Mouse (Mus musculus): ENCODE results near the gene Recql5. TPM values are rescaled to one million over a fixed set of nuclear protein-coding genes. Genes with fewer than 3 reads are reported as not detected.

Gene Recql5
- 30.4 and 34.6 TPM in 2 replicates for polyA plus RNA-seq (2016; fragmentation: Nextera tagmentation; extraction: Ambion mirVana)

DNA sequence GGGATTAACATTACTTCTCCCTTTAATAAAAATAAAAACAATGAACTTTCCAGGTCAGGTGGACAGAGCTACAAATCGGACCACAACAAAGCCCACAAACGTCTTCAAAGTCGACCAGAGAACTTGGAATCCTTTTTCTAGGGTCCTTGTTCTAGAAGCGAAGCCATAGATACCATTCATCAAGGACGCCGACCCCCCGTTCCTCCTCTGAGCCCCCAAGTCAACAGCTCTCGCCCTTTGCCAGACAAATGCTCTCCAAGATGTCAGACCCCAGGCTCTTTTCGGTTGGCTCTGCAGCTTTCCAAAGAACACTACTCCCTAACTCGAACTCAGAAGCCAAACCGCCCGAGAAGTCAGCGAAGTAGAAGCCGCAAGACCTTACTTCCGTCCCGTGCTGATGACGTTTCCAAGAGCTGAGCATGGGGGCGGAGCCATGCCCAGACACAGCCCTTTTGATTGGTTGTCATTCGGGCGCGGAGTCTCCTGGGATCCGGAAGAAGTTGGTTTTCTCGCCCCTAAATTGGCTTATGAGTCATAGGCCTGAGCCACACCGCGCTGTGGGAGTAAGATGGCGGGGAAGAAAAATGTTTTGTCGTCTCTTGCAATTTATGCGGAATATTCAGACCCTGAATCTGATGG lies at the start of gene Recql5, which contains the start of gene Sap30bp:
Gene Recql5, minus strand, starts transcription at position 370 of the 639 bp plus-strand sequence.
Gene Sap30bp, plus strand, starts transcription at position 175 of the 639 bp plus-strand sequence.
- Histone ChIP-seq H3K36me3 (peaks cover 48% of the 10 kb centered on the region), H3K27ac (peak within 1 kb of the TSS; percentile 80), H3K27me3 (ENCODE audit: low read depth, poor library complexity, severe bottlenecking) (no peaks in the 10 kb centered on the region), H3K9me3 (replicated peaks) (no peaks in the 10 kb centered on the region), H3K4me3 (peak within 1 kb of the TSS; percentile 73), H3K4me1 (peaks cover 20% of the 10 kb centered on the region)
- peak; percentile 98 for DNase-seq (ENCODE audit: low spot score)
- WGBS, result under 1% methylated on average over 28 of the region's 28 CpGs

DNA sequence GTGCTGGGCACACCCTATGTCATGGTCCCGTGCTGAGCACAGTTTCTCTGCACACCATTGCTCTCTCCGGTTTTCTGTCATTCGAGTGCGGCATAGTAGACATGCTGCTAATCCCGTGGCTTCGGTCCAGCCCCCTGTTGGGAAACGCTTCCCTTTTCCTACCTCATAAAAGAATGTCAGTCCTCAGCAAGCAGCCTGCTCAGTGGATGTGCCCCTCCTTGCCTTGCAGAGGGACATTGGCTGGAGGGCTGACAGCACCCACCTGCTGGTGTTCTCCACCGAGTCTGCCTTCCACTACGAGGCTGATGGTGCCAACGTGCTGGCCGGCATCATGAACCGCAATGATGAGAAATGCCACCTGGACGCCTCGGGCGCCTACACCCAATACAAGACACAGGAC lies 49.2 kb upstream of the Recql5 start:
- Histone ChIP-seq H3K9me3 (replicated peaks) (no peaks in the 10 kb centered on the region), H3K36me3 (no peaks in the 10 kb centered on the region), H3K4me3 (no peak overlapping the region), H3K27ac (no peak overlapping the region), H3K27me3 (ENCODE audit: low read depth, poor library complexity, severe bottlenecking) (peaks cover 29% of the 10 kb centered on the region), H3K4me1 (no peaks in the 10 kb centered on the region; the same call in 1 of the 2 replicates)
- 94% methylated on average over 15 of the region's 15 CpGs for WGBS
- no peak for DNase-seq (ENCODE audit: low spot score)

DNA sequence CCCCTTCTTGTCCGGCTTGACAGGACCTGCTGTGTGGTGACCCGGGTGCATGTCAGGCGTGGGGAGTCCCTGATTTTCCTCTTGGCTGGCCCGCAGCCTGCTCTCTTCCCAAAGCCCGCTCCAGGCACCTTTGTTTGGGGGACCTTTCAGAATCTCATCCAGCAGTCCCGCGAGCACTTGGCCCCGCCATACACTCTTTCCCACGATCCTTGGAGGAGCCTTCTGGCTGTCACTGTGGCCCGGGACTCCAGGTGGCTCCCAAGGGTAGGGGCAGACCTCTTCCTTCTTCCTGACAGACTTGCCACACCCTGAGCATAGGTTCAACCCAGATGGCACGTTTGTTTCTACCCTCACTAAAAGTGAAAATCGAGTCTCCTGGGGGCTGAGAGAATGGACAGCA lies 42.3 kb upstream of the Recql5 start:
- no peak for DNase-seq (ENCODE audit: low spot score)
- Histone ChIP-seq H3K27ac (no peak overlapping the region), H3K27me3 (ENCODE audit: low read depth, poor library complexity, severe bottlenecking) (peaks cover 72% of the 10 kb centered on the region), H3K36me3 (no peaks in the 10 kb centered on the region), H3K4me3 (peak overlapping the region; percentile 52; the same call in 1 of the 2 replicates), H3K4me1 (peaks cover 11% of the 10 kb centered on the region), H3K9me3 (replicated peaks) (no peaks in the 10 kb centered on the region)
- 34% methylated on average over 12 of the region's 12 CpGs for WGBS

DNA sequence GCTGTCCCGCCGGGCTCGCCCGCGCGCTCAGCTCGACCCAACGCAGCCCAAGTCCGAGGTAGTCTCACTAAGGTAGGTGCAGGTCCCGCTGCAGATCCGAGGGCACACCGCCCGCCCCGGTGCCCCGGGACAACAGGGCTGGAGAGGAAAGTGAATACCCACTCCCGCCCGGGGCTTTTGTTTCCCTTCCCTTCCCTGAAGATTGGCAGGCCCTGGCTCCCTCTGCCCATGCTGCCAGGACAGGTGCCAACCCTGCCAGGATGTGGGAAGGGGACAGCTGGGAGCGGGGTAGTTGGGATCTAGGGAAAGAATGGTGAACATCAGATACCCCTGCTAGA lies 41.8 kb upstream of the Recql5 start:
- H3K36me3 ChIP-seq, result no peaks in the 10 kb centered on the region
- H3K27me3 ChIP-seq (ENCODE audit: low read depth, poor library complexity, severe bottlenecking), result peaks cover 72% of the 10 kb centered on the region
- H3K4me1 ChIP-seq, result peaks cover 12% of the 10 kb centered on the region
- DNase-seq (ENCODE audit: low spot score), result no peak
- 5% methylated on average over 18 of the region's 18 CpGs for WGBS
- H3K4me3 ChIP-seq, result peak overlapping the region; percentile 52
- H3K9me3 ChIP-seq (replicated peaks), result no peaks in the 10 kb centered on the region
- 0 out of 2 replicates have a peak overlapping the region, but pooled peaks have one; percentile 43 for H3K27ac ChIP-seq

DNA sequence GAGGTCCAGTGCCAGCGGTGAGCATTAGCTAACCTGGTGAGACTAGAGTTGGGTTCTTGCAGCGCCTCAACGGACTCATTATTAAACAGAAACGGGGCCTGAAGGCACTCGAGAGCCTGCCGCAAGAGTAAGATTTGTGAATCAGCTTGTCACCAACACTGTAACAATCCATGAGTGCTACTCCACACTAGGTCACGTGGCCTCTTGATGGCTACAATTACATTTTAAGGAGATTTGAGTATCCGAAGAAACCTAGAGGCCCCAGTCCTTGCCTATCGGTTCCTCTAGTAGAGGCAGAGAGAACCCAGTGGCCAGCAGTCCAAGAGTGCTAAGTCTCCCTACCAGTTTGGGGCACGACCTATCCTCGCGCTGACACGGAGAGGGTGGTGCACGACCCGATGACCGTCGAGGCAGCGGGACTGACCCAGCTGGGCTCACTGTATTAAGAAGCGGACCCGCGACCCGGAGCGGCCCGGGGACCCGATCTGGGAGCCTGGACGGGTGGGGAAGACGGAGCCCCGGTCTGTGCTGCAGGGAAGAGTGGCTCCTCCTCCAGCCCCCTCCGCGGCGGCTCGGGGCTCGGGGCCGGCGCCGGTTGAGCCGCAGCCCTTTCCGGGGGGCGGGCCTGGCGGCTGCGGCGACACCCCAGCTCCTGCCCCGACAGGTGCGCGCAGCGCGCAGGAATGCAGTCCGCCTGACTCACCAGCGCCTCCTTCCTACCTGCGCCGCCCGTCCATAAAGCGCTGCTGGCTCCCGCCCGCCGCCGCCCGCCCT lies 41.2 kb upstream of the Recql5 start, which contains the start of gene Itgb4:
Gene Itgb4, plus strand, starts transcription at position 401 of the 774 bp plus-strand sequence.
- peak; percentile 61 for DNase-seq (ENCODE audit: low spot score)
- Histone ChIP-seq H3K4me3 (peak within 1 kb of the TSS; percentile 52), H3K27me3 (ENCODE audit: low read depth, poor library complexity, severe bottlenecking) (peaks cover 67% of the 10 kb centered on the region), H3K4me1 (peaks cover 14% of the 10 kb centered on the region), H3K9me3 (replicated peaks) (no peaks in the 10 kb centered on the region), H3K36me3 (no peaks in the 10 kb centered on the region), H3K27ac (0 out of 2 replicates have a peak within 1 kb of the TSS, but pooled peaks have one; percentile 43)
- 10% methylated on average over 54 of the region's 58 CpGs for WGBS

DNA sequence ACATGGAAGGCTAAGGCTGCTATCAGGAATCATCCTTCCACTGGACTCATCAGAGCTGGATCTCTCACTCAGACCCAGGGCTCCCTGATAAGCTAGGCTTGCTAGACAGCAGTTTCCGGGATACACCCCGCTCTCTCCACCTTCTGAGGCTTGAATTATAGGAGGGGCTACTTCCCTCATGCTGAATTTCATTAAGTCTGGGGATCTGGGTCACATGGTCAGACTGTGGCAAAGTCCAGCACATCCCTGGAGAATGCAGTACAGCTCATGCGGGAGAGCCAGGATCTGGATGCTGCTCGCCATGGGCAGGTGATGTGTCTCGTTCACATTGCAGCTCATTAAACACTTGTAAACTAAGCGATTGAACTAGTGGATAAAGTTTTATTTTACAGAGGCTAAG lies 37.7 kb upstream of the Recql5 start:
- Histone ChIP-seq H3K4me1 (peaks cover 14% of the 10 kb centered on the region), H3K36me3 (peaks cover 14% of the 10 kb centered on the region), H3K27ac (no peak overlapping the region), H3K4me3 (no peak overlapping the region), H3K27me3 (ENCODE audit: low read depth, poor library complexity, severe bottlenecking) (peaks cover 33% of the 10 kb centered on the region), H3K9me3 (replicated peaks) (no peaks in the 10 kb centered on the region)
- WGBS, result 80% methylated on average over 6 of the region's 6 CpGs
- DNase-seq (ENCODE audit: low spot score), result no peak

DNA sequence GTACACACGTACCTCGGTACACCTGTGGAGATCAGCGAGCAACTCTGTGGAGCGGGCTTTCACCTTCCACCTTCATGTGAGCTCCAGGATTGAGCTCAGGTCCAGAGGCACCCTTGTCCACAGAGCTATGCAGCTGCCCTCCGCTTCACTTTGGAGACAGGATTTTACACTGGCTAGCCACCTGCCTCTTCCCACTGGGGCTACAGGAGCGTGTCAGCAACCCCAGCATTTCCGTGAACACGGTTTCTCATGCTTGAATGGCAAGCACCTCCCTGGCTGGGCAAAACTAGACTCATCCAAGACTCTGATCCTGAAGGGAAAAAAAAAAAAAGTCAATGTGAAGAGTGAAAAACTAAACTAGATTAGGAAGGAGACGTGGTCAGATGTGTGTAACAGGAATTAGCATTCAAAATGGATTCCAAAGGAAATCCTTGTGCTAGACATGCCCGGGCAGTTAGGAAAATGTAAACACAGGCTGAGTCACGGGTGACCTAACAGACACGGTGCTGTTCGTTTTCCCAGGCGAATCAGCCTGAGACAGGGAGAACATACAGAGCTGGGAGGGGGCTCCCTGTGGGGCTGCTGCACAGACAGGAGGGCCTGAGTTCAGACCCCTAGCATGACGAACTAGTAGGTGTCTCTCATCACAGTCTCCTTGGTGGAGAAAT lies 36.9 kb upstream of the Recql5 start:
- Histone ChIP-seq H3K36me3 (peaks cover 23% of the 10 kb centered on the region), H3K27ac (no peak overlapping the region), H3K27me3 (ENCODE audit: low read depth, poor library complexity, severe bottlenecking) (peaks cover 24% of the 10 kb centered on the region), H3K9me3 (replicated peaks) (no peaks in the 10 kb centered on the region), H3K4me1 (peaks cover 13% of the 10 kb centered on the region), H3K4me3 (no peak overlapping the region)
- DNase-seq (ENCODE audit: low spot score), result no peak
- WGBS, result 70% methylated on average over 15 of the region's 15 CpGs

DNA sequence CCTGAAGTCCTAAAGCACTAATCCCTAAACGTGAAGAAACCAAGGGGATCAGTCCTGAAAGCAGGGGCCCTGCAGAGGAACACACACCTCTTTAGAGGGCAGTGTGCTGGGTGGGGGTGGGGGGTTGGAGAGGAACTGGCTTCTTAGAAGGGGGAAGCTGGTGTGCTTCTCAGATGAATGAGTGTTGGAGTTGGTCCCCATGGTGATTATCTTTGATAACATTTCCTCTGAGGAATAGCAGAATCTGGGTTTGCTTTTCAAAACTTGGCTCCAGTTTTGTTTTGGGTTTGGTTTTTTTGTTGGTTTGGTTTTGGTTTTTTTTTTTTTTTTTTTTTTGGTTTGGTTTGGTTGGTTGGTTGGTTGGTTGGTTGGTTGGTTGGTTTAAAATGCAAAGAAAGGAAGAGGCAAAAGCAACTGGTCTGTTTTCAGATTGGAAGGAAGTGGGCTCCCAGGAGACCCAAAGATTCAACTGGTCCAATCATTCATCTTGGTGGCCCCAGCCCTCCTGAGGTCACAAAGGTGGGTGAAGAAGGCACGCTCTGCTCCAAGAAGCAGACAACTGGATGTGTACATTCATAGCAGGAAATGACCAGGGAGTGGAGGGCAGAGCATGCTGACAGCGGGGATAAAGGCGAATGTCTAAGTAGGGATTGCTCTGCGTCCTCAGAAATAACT lies 35.6 kb upstream of the Recql5 start:
- WGBS, result 72% methylated on average over 5 of the region's 5 CpGs
- H3K36me3 ChIP-seq, result peaks cover 35% of the 10 kb centered on the region

DNA sequence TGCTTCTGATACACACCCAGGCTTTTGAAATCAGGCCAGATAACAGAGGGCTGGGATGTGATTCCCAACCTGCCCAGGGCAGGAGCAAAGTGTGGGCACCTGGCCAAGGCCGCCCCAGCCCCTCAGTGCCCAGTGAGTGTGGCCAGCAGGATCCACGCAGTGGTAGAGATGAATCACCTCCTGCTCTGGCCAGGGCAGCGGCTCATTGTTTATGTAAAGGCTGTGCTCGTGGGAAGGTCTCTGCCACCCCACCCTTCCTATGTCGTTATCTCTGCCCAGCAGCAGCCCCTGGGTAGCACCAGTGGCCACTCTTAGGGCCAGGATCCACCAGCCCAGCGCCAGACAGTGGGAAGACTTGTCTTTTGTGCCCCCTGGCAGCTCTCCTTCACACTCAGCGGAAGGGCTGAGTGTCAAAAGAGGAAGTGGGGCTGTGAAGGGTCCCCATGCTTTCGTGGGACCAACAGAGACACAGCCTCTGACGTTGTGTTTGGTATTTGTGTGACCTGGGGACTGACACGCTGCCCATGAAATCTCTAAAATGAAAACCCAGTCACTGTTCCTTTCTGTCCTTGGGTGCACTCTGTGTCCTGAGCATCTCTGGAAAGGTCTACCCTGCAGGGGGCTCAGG lies 31.8 kb upstream of the Recql5 start:
- no peaks in the 10 kb centered on the region for H3K27me3 ChIP-seq (ENCODE audit: low read depth, poor library complexity, severe bottlenecking)
- no peak overlapping the region for H3K27ac ChIP-seq
- no peaks in the 10 kb centered on the region for H3K9me3 ChIP-seq (replicated peaks)
- 87% methylated on average over 10 of the region's 10 CpGs for WGBS
- H3K4me3 ChIP-seq, result no peak overlapping the region
- peaks cover 73% of the 10 kb centered on the region for H3K36me3 ChIP-seq
- peaks cover 2% of the 10 kb centered on the region; the same call in 1 of the 2 replicates for H3K4me1 ChIP-seq
- no peak for DNase-seq (ENCODE audit: low spot score)

More for the DNA sequence above, 35.6 kb upstream of the Recql5 start:
- H3K4me3 ChIP-seq, result no peak overlapping the region
- H3K4me1 ChIP-seq, result peaks cover 2% of the 10 kb centered on the region; the same call in 1 of the 2 replicates
- H3K9me3 ChIP-seq (replicated peaks), result no peaks in the 10 kb centered on the region
- peaks cover 11% of the 10 kb centered on the region for H3K27me3 ChIP-seq (ENCODE audit: low read depth, poor library complexity, severe bottlenecking)
- DNase-seq (ENCODE audit: low spot score), result no peak
- H3K27ac ChIP-seq, result no peak overlapping the region

DNA sequence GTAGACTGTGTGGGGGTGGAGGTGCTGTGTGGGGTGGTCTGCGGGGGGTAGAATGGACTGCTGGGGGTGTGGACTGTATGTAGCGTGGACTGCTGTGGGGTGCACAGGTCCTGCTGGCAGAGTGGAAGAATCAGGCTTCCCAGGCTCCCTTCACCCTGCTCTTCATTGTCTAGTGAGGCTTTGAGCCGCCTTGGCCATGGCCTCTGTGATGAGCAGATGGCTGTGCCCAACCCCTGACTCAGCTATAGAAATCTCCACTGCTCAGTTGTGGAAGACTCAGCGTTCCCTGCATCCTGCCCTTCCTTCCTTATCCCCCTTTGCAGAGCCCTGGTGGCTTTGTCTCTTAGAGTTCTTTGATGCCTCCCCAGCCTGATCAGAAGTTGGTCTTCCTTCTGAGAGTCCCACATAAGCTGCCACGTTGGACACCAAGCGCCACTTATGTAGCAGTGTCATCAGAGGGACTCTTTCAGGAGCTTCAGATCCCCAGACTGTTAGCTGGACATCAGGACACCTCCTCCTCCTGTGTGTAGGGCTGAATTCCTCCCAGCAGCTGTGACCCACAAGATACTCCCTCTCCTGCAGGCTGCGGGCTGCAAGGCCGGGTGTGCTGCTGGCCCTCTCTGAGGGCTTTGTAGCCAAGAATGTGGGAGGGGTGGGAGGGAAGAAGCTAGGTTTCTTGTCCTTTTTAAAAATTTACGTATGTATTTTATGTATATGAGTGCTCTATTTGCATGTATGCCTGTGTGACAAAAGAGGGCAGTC lies 29.6 kb upstream of the Recql5 start:
- 97% methylated on average over 9 of the region's 9 CpGs for WGBS
- Histone ChIP-seq H3K27me3 (ENCODE audit: low read depth, poor library complexity, severe bottlenecking) (no peaks in the 10 kb centered on the region), H3K9me3 (replicated peaks) (no peaks in the 10 kb centered on the region), H3K4me1 (no peaks in the 10 kb centered on the region), H3K4me3 (no peak overlapping the region), H3K27ac (no peak overlapping the region), H3K36me3 (peaks cover 94% of the 10 kb centered on the region)
- DNase-seq (ENCODE audit: low spot score), result no peak

DNA sequence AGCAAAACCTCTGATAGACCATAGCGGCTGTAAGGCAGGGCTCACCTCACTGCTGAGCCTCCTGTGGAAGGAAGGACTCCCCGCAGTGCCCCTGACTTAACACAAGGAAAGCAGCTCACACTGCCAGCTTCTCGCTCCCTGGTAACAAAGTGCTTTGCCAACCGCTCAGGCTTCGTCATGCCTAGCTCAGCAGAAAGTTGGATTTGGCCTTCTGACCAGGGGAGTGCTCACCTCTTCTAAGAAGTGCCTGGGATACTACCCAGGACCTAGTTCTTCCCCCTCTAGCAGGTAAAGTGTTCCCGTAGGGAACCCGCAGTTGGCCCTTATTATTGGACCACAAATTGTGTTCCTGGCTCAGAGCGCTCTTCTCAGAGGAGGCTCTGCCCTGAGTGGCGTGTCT lies 25.7 kb upstream of the Recql5 start:
- H3K27me3 ChIP-seq (ENCODE audit: low read depth, poor library complexity, severe bottlenecking), result no peaks in the 10 kb centered on the region
- WGBS, result 95% methylated on average over 9 of the region's 9 CpGs
- H3K36me3 ChIP-seq, result peaks cover 97% of the 10 kb centered on the region
- H3K4me1 ChIP-seq, result peaks cover 11% of the 10 kb centered on the region; the same call in 1 of the 2 replicates
- no peak overlapping the region for H3K27ac ChIP-seq
- DNase-seq (ENCODE audit: low spot score), result no peak
- no peaks in the 10 kb centered on the region for H3K9me3 ChIP-seq (replicated peaks)
- H3K4me3 ChIP-seq, result no peak overlapping the region
